Mouse (Mus musculus) lung, postnatal 4 days (tissue): ENCODE measurements at regions not wholly inside any gene's neighbourhood (a gene's known extent, or its start where the extent isn't known, plus 50 kb on each side); places are given as distances from the start of the nearest gene placed in this dataset.

Experiments
- DNase-seq, 2 experiments: peaks; one replicate each; pipeline ENCODE4 v3.0.0; 2021

- no peak for DNase-seq
Measured at GRCm38 (mm10) chr4:91180241-91181096, 220.1 kb downstream of the Elavl2 start.

- no peak for DNase-seq
Measured at GRCm38 (mm10) chr4:91164280-91165121, 236.1 kb downstream of the Elavl2 start.

GRCm38 (mm10) chr4:91157047-91157446, 243.5 kb downstream of the Elavl2 start:
- peak; percentile 21 to 66 for DNase-seq

- DNase-seq: no peak
Measured at GRCm38 (mm10) chr4:91144666-91145065, 255.9 kb downstream of the Elavl2 start.

- DNase-seq: no peak
Measured at GRCm38 (mm10) chr4:91143906-91144305, 256.7 kb downstream of the Elavl2 start.

- no peak for DNase-seq
Measured at GRCm38 (mm10) chr4:91135327-91135726, 265.3 kb downstream of the Elavl2 start.

GRCm38 (mm10) chr4:91132266-91132665, 268.3 kb downstream of the Elavl2 start:
- no peak for DNase-seq

GRCm38 (mm10) chr4:91120277-91120676, 280.3 kb downstream of the Elavl2 start:
- no peak for DNase-seq

GRCm38 (mm10) chr4:91116807-91117609, 283.6 kb downstream of the Elavl2 start:
- no peak for DNase-seq

- DNase-seq: no peak
Measured at GRCm38 (mm10) chr4:91111684-91112681, 288.6 kb downstream of the Elavl2 start.

- no peak for DNase-seq
Measured at GRCm38 (mm10) chr4:91096086-91096485, 304.5 kb downstream of the Elavl2 start.

- DNase-seq: no peak
Measured at GRCm38 (mm10) chr4:91094382-91094781, 306.2 kb downstream of the Elavl2 start.

- no peak for DNase-seq
Measured at GRCm38 (mm10) chr4:91093885-91094284, 306.7 kb downstream of the Elavl2 start.

- DNase-seq: no peak
Measured at GRCm38 (mm10) chr4:91092323-91092722, 308.3 kb downstream of the Elavl2 start.

GRCm38 (mm10) chr4:91091910-91092309, 308.7 kb downstream of the Elavl2 start:
- no peak for DNase-seq

- no peak for DNase-seq
Measured at GRCm38 (mm10) chr4:91083950-91084349, 316.6 kb downstream of the Elavl2 start.

- no peak for DNase-seq
Measured at GRCm38 (mm10) chr4:91081447-91081846, 319.1 kb downstream of the Elavl2 start.

- no peak for DNase-seq
Measured at GRCm38 (mm10) chr4:91080620-91081441, 319.8 kb downstream of the Elavl2 start.

GRCm38 (mm10) chr4:91071263-91071662, 329.3 kb downstream of the Elavl2 start:
- no peak for DNase-seq

GRCm38 (mm10) chr4:91060933-91061332, 339.7 kb downstream of the Elavl2 start:
- peak; percentile 20 to 29 for DNase-seq

- peak in 1 of 2 experiments; percentile 22 for DNase-seq
Measured at GRCm38 (mm10) chr4:91051913-91052312, 348.7 kb downstream of the Elavl2 start.
